Mouse (Mus musculus) erythroblast, embryonic 14.5 days (primary cell): Measurements from ENCODE around the gene Tufm.

ENCODE experiments used
- GATA1 ChIP-seq: IDR thresholded peaks from 2 replicates; pipeline ENCODE4 v1.6.1; 2012; ENCODE audit warnings: low read length, inconsistent platforms, mixed read lengths
- TAL1 ChIP-seq: IDR thresholded peaks from 3 replicates; pipeline ENCODE4 v1.6.1; 2012; ENCODE audit warnings: low read length, inconsistent platforms, mixed read lengths

DNA sequence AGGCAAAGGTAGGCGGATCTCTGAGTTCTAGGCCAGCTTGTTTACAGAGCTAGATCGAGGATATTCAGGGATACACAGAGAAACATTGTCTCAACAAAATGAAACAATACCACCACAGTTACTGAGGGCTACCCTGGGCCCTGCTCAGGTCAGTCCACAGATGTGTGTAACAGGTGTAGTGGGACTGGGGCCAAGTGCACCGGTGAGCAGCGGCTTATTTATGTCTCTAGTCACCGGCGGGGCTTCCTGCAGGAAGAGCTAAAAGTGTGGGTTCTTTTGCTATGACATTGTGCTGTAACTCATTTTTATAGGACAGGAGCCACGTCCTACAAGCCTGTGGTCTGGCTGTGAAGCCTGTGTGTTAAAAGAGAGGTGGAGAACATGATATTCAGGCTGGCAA lies 33.3 kb upstream of the Tufm start:
- TF ChIP-seq GATA1 (no peak), TAL1 (no peak)
